Mouse (Mus musculus): ENCODE data around the gene Lck. TPM values are rescaled to one million over a fixed set of nuclear protein-coding genes. Genes with fewer than 3 reads are reported as not detected.

Gene Lck
- total and polyA plus RNA-seq, 3 experiments, result 0.84 to 3.5 (median 1.1) TPM

GRCm38 (mm10) chr4:129507434-129508236, 65.8 kb downstream of the Lck start:
- DNase-seq, result no peak
- H3K4me1 ChIP-seq (ENCODE audit: control insufficient read depth, insufficient read depth, low read length), result peaks cover 6% of the 10 kb centered on the region
- intact Hi-C loops (cut with DNase I), result no loop called here
- H3K79me2 ChIP-seq (replicated peaks; ENCODE audit: control insufficient read depth, insufficient read depth, low read length), result no peaks in the 10 kb centered on the region
- no peak overlapping the region for H3K9ac ChIP-seq (ENCODE audit: low read depth, low read length)
- no peaks in the 10 kb centered on the region for H3K27me3 ChIP-seq (ENCODE audit: control insufficient read depth, insufficient read depth, low read length)
- H3K36me3 ChIP-seq (ENCODE audit: control insufficient read depth, insufficient read depth, low read length), result no peaks in the 10 kb centered on the region
- H3K4me3 ChIP-seq, result no peak overlapping the region
- 58% methylated on average over 9 of the region's 10 CpGs for whole genome bisulfite sequencing
- no peak overlapping the region for H3K27ac ChIP-seq
- TF ChIP-seq POLR2A (IDR thresholded peaks at IDR 0.05; ENCODE audit: insufficient read depth, low read depth, low read length) (no peak), CTCF (IDR thresholded peaks at IDR 0.05) (no peak), EP300 (IDR thresholded peaks at IDR 0.05; ENCODE audit: insufficient read depth, low read depth, low read length) (no peak)

- intact Hi-C loops (cut with DNase I), result no loop called here
- Histone ChIP-seq H3K4me1 (ENCODE audit: control insufficient read depth, insufficient read depth, low read length) (peaks cover 6% of the 10 kb centered on the region), H3K9ac (ENCODE audit: low read depth, low read length) (no peak overlapping the region), H3K4me3 (no peak overlapping the region), H3K36me3 (ENCODE audit: control insufficient read depth, insufficient read depth, low read length) (no peaks in the 10 kb centered on the region), H3K27me3 (ENCODE audit: control insufficient read depth, insufficient read depth, low read length) (no peaks in the 10 kb centered on the region), H3K79me2 (replicated peaks; ENCODE audit: control insufficient read depth, insufficient read depth, low read length) (no peaks in the 10 kb centered on the region), H3K27ac (no peak overlapping the region)
- WGBS, result 85% methylated on average over 3 of the region's 3 CpGs
- DNase-seq, result no peak
- TF ChIP-seq POLR2A (IDR thresholded peaks at IDR 0.05; ENCODE audit: insufficient read depth, low read depth, low read length), result no peak
- TF ChIP-seq CTCF (IDR thresholded peaks at IDR 0.05), result no peak
- no peak for TF ChIP-seq EP300 (IDR thresholded peaks at IDR 0.05; ENCODE audit: insufficient read depth, low read depth, low read length)
These were observed 67.9 kb downstream of the Lck start for GRCm38 (mm10) chr4:129505511-129505910.

GRCm38 (mm10) chr4:129502901-129503444, 70.5 kb downstream of the Lck start:
- H3K79me2 ChIP-seq (replicated peaks; ENCODE audit: control insufficient read depth, insufficient read depth, low read length), result no peaks in the 10 kb centered on the region
- 31% methylated on average over 11 of the region's 11 CpGs for WGBS
- TF ChIP-seq POLR2A (IDR thresholded peaks at IDR 0.05; ENCODE audit: insufficient read depth, low read depth, low read length) (no peak), CTCF (IDR thresholded peaks at IDR 0.05) (no peak), EP300 (IDR thresholded peaks at IDR 0.05; ENCODE audit: insufficient read depth, low read depth, low read length) (no peak)
- intact Hi-C loops (cut with DNase I), result no loop called here
- H3K27me3 ChIP-seq (ENCODE audit: control insufficient read depth, insufficient read depth, low read length), result no peaks in the 10 kb centered on the region
- no peak overlapping the region for H3K4me3 ChIP-seq
- no peak for DNase-seq
- no peak overlapping the region for H3K9ac ChIP-seq (ENCODE audit: low read depth, low read length)
- H3K4me1 ChIP-seq (ENCODE audit: control insufficient read depth, insufficient read depth, low read length), result peaks cover 3% of the 10 kb centered on the region
- no peak overlapping the region for H3K27ac ChIP-seq
- no peaks in the 10 kb centered on the region for H3K36me3 ChIP-seq (ENCODE audit: control insufficient read depth, insufficient read depth, low read length)

- no peak overlapping the region for H3K4me3 ChIP-seq
- no peak for TF ChIP-seq EP300 (IDR thresholded peaks at IDR 0.05; ENCODE audit: insufficient read depth, low read depth, low read length)
- no peak for TF ChIP-seq CTCF (IDR thresholded peaks at IDR 0.05)
- intact Hi-C loops (cut with DNase I), result no loop called here
- H3K4me1 ChIP-seq (ENCODE audit: control insufficient read depth, insufficient read depth, low read length), result no peaks in the 10 kb centered on the region; the same call in 1 of the 2 replicates
- H3K9ac ChIP-seq (ENCODE audit: low read depth, low read length), result no peak overlapping the region
- no peaks in the 10 kb centered on the region for H3K27me3 ChIP-seq (ENCODE audit: control insufficient read depth, insufficient read depth, low read length)
- DNase-seq, result no peak
- no peaks in the 10 kb centered on the region for H3K36me3 ChIP-seq (ENCODE audit: control insufficient read depth, insufficient read depth, low read length)
- 32% methylated on average over 9 of the region's 9 CpGs for WGBS
- no peaks in the 10 kb centered on the region for H3K79me2 ChIP-seq (replicated peaks; ENCODE audit: control insufficient read depth, insufficient read depth, low read length)
- H3K27ac ChIP-seq, result no peak overlapping the region
These were observed 71.0 kb downstream of the Lck start for GRCm38 (mm10) chr4:129502327-129502888.

GRCm38 (mm10) chr4:129500607-129501566, 72.6 kb downstream of the Lck start:
- Histone ChIP-seq H3K27me3 (ENCODE audit: control insufficient read depth, insufficient read depth, low read length) (no peaks in the 10 kb centered on the region), H3K79me2 (replicated peaks; ENCODE audit: control insufficient read depth, insufficient read depth, low read length) (no peaks in the 10 kb centered on the region), H3K4me3 (peak overlapping the region; percentile 82), H3K36me3 (ENCODE audit: control insufficient read depth, insufficient read depth, low read length) (no peaks in the 10 kb centered on the region), H3K27ac (peak overlapping the region; percentile 90), H3K9ac (ENCODE audit: low read depth, low read length) (peak overlapping the region; percentile 87), H3K4me1 (ENCODE audit: control insufficient read depth, insufficient read depth, low read length) (peaks cover 5% of the 10 kb centered on the region)
- intact Hi-C loops (cut with DNase I), result loop anchor here (2.0 kb wide), 1 partner anchor 14 kb away; no protein-coding TSS in a partner anchor
- peak; percentile 92 for DNase-seq
- WGBS, result 2% methylated on average over 45 of the region's 49 CpGs
- peak; percentile 84 for TF ChIP-seq POLR2A (IDR thresholded peaks at IDR 0.05; ENCODE audit: insufficient read depth, low read depth, low read length)
- no peak for TF ChIP-seq CTCF (IDR thresholded peaks at IDR 0.05)
